Mouse (Mus musculus): Measurements from ENCODE around the gene Ptgdr2. TPM values are rescaled to one million over a fixed set of nuclear protein-coding genes. Genes with fewer than 3 reads are reported as not detected.

The Ptgdr2 gene
- polyA plus RNA-seq, 1 experiment = not detected

DNA sequence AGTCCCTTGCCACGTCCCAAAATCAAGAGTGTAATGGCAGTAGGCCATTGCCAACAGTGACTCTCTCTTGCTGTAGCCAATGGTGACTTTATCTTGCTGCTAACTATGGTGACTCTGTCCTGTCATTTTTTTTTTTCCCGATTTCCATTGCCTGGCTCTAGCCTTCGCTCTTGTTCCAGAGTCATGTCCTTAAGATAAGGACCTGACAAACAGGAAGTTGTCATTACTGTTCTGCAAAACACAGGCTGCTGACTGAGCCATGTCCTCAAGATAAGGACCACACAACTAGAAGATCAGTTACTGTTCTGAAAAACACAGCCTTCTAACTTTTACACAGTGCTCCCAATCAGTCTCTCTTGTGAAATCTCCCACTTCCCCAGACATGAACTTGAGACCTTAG is 33.5 kb downstream of the Ptgdr2 start:
- Histone ChIP-seq H3K36me3 (replicated peaks; ENCODE audit: low read length) (no peaks in the 10 kb centered on the region), H3K4me1 (peaks cover 58% of the 10 kb centered on the region), H3K27me3 (replicated peaks) (peaks cover 32% of the 10 kb centered on the region), H3K4me3 (replicated peaks) (peak overlapping the region; percentile 39), H3K9me3 (peaks cover 48% of the 10 kb centered on the region)
- TF ChIP-seq GATA1 (IDR thresholded peaks at IDR 0.05; ENCODE audit: borderline replicate concordance, low read length) (peak; percentile 7; the same call in 1 of the 3 replicates), FLI1 (IDR thresholded peaks at IDR 0.05; ENCODE audit: low read length) (no peak)

- Histone ChIP-seq H3K36me3 (replicated peaks; ENCODE audit: low read length) (no peaks in the 10 kb centered on the region), H3K27me3 (replicated peaks) (peaks cover 11% of the 10 kb centered on the region), H3K4me1 (peaks cover 52% of the 10 kb centered on the region), H3K4me3 (replicated peaks) (no peak overlapping the region), H3K9me3 (peaks cover 30% of the 10 kb centered on the region)
- no peak for TF ChIP-seq GATA1 (IDR thresholded peaks at IDR 0.05; ENCODE audit: borderline replicate concordance, low read length)
- no peak for TF ChIP-seq FLI1 (IDR thresholded peaks at IDR 0.05; ENCODE audit: low read length)
Measured at GRCm38 (mm10) chr19:10972660-10973059, 35.7 kb downstream of the Ptgdr2 start.

- H3K36me3 ChIP-seq (replicated peaks; ENCODE audit: low read length) = no peaks in the 10 kb centered on the region
Measured at GRCm38 (mm10) chr19:10973187-10973586, 36.2 kb downstream of the Ptgdr2 start.

GRCm38 (mm10) chr19:10974238-10974865 is 37.4 kb downstream of the Ptgdr2 start, which contains the start of gene Ms4a10:
Ms4a10 (minus strand) TSS chr19:10974670.
- H3K4me1 ChIP-seq = peaks cover 49% of the 10 kb centered on the region
- H3K4me3 ChIP-seq (replicated peaks) = no peak within 1 kb of the TSS
- H3K9me3 ChIP-seq = peaks cover 19% of the 10 kb centered on the region
- H3K36me3 ChIP-seq (replicated peaks; ENCODE audit: low read length) = no peaks in the 10 kb centered on the region
- TF ChIP-seq GATA1 (IDR thresholded peaks at IDR 0.05; ENCODE audit: borderline replicate concordance, low read length) = no peak
- no peak for TF ChIP-seq FLI1 (IDR thresholded peaks at IDR 0.05; ENCODE audit: low read length)
- H3K27me3 ChIP-seq (replicated peaks) = peaks cover 11% of the 10 kb centered on the region

More at GRCm38 (mm10) chr19:10973187-10973586, 36.2 kb downstream of the Ptgdr2 start:
- TF ChIP-seq FLI1 (IDR thresholded peaks at IDR 0.05; ENCODE audit: low read length) (no peak), GATA1 (IDR thresholded peaks at IDR 0.05; ENCODE audit: borderline replicate concordance, low read length) (no peak)
- peaks cover 24% of the 10 kb centered on the region for H3K9me3 ChIP-seq
- peaks cover 10% of the 10 kb centered on the region for H3K27me3 ChIP-seq (replicated peaks)
- no peak overlapping the region for H3K4me3 ChIP-seq (replicated peaks)
- peaks cover 47% of the 10 kb centered on the region for H3K4me1 ChIP-seq

DNA sequence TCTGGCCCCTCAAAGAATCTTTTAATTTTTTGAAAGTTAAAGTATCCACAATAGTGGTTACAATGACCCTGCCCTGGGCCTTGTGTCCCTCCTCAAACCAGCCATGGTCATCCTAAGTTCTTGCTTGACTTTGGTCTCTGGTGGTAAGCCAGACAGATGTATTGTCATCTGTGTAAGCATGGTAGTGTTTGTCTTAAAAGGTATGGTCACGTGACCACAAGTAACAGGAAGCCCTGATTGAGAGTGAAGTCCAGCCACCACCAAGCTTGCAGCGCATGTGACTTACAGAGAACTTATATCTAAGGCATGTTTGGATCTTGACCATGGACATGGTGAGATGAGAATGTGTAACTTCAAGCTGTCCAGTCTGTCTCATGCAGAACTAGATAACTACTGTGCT is 38.2 kb downstream of the Ptgdr2 start:
- TF ChIP-seq FLI1 (IDR thresholded peaks at IDR 0.05; ENCODE audit: low read length) = no peak
- TF ChIP-seq GATA1 (IDR thresholded peaks at IDR 0.05; ENCODE audit: borderline replicate concordance, low read length) = no peak
- peaks cover 49% of the 10 kb centered on the region for H3K4me1 ChIP-seq
- H3K4me3 ChIP-seq (replicated peaks) = no peak overlapping the region
- H3K9me3 ChIP-seq = peaks cover 19% of the 10 kb centered on the region
- H3K36me3 ChIP-seq (replicated peaks; ENCODE audit: low read length) = no peaks in the 10 kb centered on the region
- H3K27me3 ChIP-seq (replicated peaks) = peaks cover 11% of the 10 kb centered on the region

GRCm38 (mm10) chr19:10976318-10976717 is 39.4 kb downstream of the Ptgdr2 start:
- TF ChIP-seq FLI1 (IDR thresholded peaks at IDR 0.05; ENCODE audit: low read length) = no peak
- no peak for TF ChIP-seq GATA1 (IDR thresholded peaks at IDR 0.05; ENCODE audit: borderline replicate concordance, low read length)
- Histone ChIP-seq H3K4me3 (replicated peaks) (no peak overlapping the region), H3K4me1 (peaks cover 47% of the 10 kb centered on the region), H3K36me3 (replicated peaks; ENCODE audit: low read length) (no peaks in the 10 kb centered on the region), H3K9me3 (peaks cover 17% of the 10 kb centered on the region), H3K27me3 (replicated peaks) (peaks cover 14% of the 10 kb centered on the region)

DNA sequence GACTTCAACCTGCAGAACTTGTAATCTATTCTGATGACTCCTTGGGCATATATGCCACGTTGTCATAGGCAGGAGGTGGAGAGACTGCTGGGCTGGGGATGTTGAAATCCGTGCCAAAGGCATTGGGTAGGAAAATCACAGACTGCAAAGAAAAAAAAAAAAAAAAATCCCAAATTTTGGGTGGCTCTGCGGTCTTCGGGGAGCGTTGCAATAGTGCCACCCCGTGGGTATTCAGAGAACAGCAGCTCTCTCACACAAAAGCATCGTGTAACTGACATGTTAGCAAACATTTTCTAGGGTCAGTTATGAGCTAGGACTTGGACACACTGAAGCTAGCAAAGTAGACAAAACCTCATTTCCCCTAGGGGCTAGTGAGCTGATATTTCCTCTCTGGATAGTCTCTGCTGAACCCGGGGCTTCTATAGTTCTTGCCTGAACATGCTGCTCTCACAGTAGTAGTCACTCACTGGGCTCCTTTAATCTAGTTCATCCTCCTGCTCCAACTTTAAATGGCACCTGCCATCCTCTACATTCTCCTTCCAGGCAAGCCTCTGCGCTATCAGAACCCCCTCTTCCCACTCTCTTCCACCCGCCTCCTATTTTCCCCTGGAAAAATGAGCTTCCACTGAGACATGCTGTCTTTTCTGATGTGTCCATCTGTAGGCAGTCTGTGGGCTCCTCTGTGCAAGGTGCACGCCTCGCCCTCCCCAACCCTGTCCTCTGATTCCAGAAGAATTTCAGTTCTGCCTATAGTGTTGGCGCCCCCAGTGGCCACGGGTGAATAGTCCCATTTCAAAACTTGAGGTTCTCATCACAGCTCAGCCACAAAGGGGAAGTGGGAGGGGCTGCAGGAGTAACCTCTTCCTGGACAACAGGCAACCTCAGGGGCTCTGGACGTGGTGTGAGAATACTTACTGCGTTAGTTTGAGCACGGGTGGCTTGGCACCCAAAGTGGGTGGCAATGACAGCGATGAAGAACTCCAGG is 42.5 kb downstream of the Ptgdr2 start:
- Histone ChIP-seq H3K9me3 (0 out of 2 replicates have a peak, but pooled peaks cover under 1% of the 10 kb centered on the region), H3K36me3 (replicated peaks; ENCODE audit: low read length) (no peaks in the 10 kb centered on the region), H3K4me3 (replicated peaks) (peak overlapping the region; percentile 87), H3K27me3 (replicated peaks) (peaks cover 33% of the 10 kb centered on the region), H3K4me1 (peaks cover 30% of the 10 kb centered on the region)
- TF ChIP-seq GATA1 (IDR thresholded peaks at IDR 0.05; ENCODE audit: borderline replicate concordance, low read length) (no peak), FLI1 (IDR thresholded peaks at IDR 0.05; ENCODE audit: low read length) (no peak)

- Histone ChIP-seq H3K27me3 (replicated peaks) (peaks cover 39% of the 10 kb centered on the region), H3K9me3 (0 out of 2 replicates have a peak, but pooled peaks cover 3% of the 10 kb centered on the region), H3K4me3 (replicated peaks) (peak overlapping the region; percentile 87), H3K4me1 (peaks cover 26% of the 10 kb centered on the region), H3K36me3 (replicated peaks; ENCODE audit: low read length) (no peaks in the 10 kb centered on the region)
- no peak for TF ChIP-seq FLI1 (IDR thresholded peaks at IDR 0.05; ENCODE audit: low read length)
- no peak for TF ChIP-seq GATA1 (IDR thresholded peaks at IDR 0.05; ENCODE audit: borderline replicate concordance, low read length)
Measured at GRCm38 (mm10) chr19:10980210-10980609, 43.2 kb downstream of the Ptgdr2 start.

GRCm38 (mm10) chr19:10983146-10983545 is 46.2 kb downstream of the Ptgdr2 start:
- Histone ChIP-seq H3K36me3 (replicated peaks; ENCODE audit: low read length) (no peaks in the 10 kb centered on the region), H3K4me3 (replicated peaks) (peak overlapping the region; percentile 23), H3K9me3 (0 out of 2 replicates have a peak, but pooled peaks cover 3% of the 10 kb centered on the region), H3K4me1 (peaks cover 24% of the 10 kb centered on the region), H3K27me3 (replicated peaks) (peaks cover 54% of the 10 kb centered on the region)
- no peak for TF ChIP-seq FLI1 (IDR thresholded peaks at IDR 0.05; ENCODE audit: low read length)
- TF ChIP-seq GATA1 (IDR thresholded peaks at IDR 0.05; ENCODE audit: borderline replicate concordance, low read length) = no peak
